Mouse (Mus musculus): Measurements from ENCODE around the gene Slc41a2. TPM values are rescaled to one million over a fixed set of nuclear protein-coding genes. Genes with fewer than 3 reads are reported as not detected.
"Not testable (repeated sequence)": the region's sequence is repeated elsewhere in the genome, so short reads cannot be mapped to it uniquely, and the experiment has no call there.

Gene Slc41a2
- total RNA-seq, 2 experiments from 2014 or later = 0.46 to 1.1 TPM

GRCm38 (mm10) chr10:83368918-83369317 lies 31.2 kb upstream of the Slc41a2 start:
- TF ChIP-seq CTCF (IDR thresholded peaks at IDR 0.05) = no peak
- no peak for DNase-seq
- H3K4me3 ChIP-seq = no peak overlapping the region
- intact Hi-C loops (cut with DNase I) = no loop called here
- no peak overlapping the region for H3K27ac ChIP-seq

- intact Hi-C loops (cut with DNase I) = loop anchor here (5.0 kb wide), 1 partner anchor 169 kb away; the partner anchor contains the start of gene Aldh1l2
- TF ChIP-seq CTCF (IDR thresholded peaks at IDR 0.05) = no peak
- Histone ChIP-seq H3K27ac (no peak overlapping the region), H3K4me3 (no peak overlapping the region)
- no peak for DNase-seq
Measured at GRCm38 (mm10) chr10:83363451-83363850, 25.8 kb upstream of the Slc41a2 start.

GRCm38 (mm10) chr10:83361643-83362382 lies 24.1 kb upstream of the Slc41a2 start:
- H3K27ac ChIP-seq = no peak overlapping the region
- peak; percentile 63 for TF ChIP-seq CTCF (IDR thresholded peaks at IDR 0.05)
- intact Hi-C loops (cut with DNase I) = loop anchor here (5.0 kb wide), 1 partner anchor 170 kb away; the partner anchor contains the start of gene Aldh1l2
- DNase-seq = no peak
- H3K4me3 ChIP-seq = no peak overlapping the region

GRCm38 (mm10) chr10:83360356-83360755 lies 22.7 kb upstream of the Slc41a2 start:
- Histone ChIP-seq H3K27ac (peak overlapping the region; percentile 85), H3K4me3 (peak overlapping the region; percentile 95)
- intact Hi-C loops (cut with DNase I) = loop anchor here (5.0 kb wide), 1 partner anchor 172 kb away; the partner anchor contains the start of gene Aldh1l2
- no peak for DNase-seq
- no peak for TF ChIP-seq CTCF (IDR thresholded peaks at IDR 0.05)

GRCm38 (mm10) chr10:83359956-83360355 lies 22.3 kb upstream of the Slc41a2 start, which contains the start of gene D10Wsu102e:
D10Wsu102e (plus strand) TSS chr10:83360221.
- DNase-seq = peak; percentile 97
- Histone ChIP-seq H3K27ac (peak within 1 kb of the TSS; percentile 85), H3K4me3 (peak within 1 kb of the TSS; percentile 95)
- no peak for TF ChIP-seq CTCF (IDR thresholded peaks at IDR 0.05)
- intact Hi-C loops (cut with DNase I) = loop anchor here (5.0 kb wide), 1 partner anchor 172 kb away; the partner anchor contains the start of gene Aldh1l2

- Histone ChIP-seq H3K27ac (peak overlapping the region; percentile 85), H3K4me3 (peak overlapping the region; percentile 95)
- intact Hi-C loops (cut with DNase I) = no loop called here
- no peak for TF ChIP-seq CTCF (IDR thresholded peaks at IDR 0.05)
- no peak for DNase-seq
Measured at GRCm38 (mm10) chr10:83359451-83359850, 21.8 kb upstream of the Slc41a2 start.

- TF ChIP-seq CTCF (IDR thresholded peaks at IDR 0.05) = no peak
- Histone ChIP-seq H3K4me3 (no peak overlapping the region), H3K27ac (no peak overlapping the region)
- no peak for DNase-seq
- intact Hi-C loops (cut with DNase I) = no loop called here
Measured at GRCm38 (mm10) chr10:83356416-83356815, 18.7 kb upstream of the Slc41a2 start.

- peak overlapping the region; percentile 60 for H3K27ac ChIP-seq
- peak; percentile 46 for TF ChIP-seq CTCF (IDR thresholded peaks at IDR 0.05)
- no peak for DNase-seq
- H3K4me3 ChIP-seq = peak overlapping the region; percentile 5
- intact Hi-C loops (cut with DNase I) = loop anchor here (5.0 kb wide), 1 partner anchor 442 kb away; no protein-coding TSS in a partner anchor
Measured at GRCm38 (mm10) chr10:83354333-83354719, 16.6 kb upstream of the Slc41a2 start.

- H3K27ac ChIP-seq = peak overlapping the region; percentile 60
- peak overlapping the region; percentile 5 for H3K4me3 ChIP-seq
- TF ChIP-seq CTCF (IDR thresholded peaks at IDR 0.05) = no peak
- intact Hi-C loops (cut with DNase I) = loop anchor here (5.0 kb wide), 1 partner anchor 442 kb away; no protein-coding TSS in a partner anchor
- DNase-seq = peak; percentile 33
Measured at GRCm38 (mm10) chr10:83353680-83354332, 16.1 kb upstream of the Slc41a2 start.

GRCm38 (mm10) chr10:83351779-83352178 lies 14.1 kb upstream of the Slc41a2 start:
- not testable (repeated sequence) for H3K27ac ChIP-seq, DNase-seq, H3K4me3 ChIP-seq
- intact Hi-C loops (cut with DNase I) = loop anchor here (5.0 kb wide), 1 partner anchor 439 kb away; no protein-coding TSS in a partner anchor

GRCm38 (mm10) chr10:83350689-83351088 lies 13.0 kb upstream of the Slc41a2 start:
- intact Hi-C loops (cut with DNase I) = loop anchor here (5.0 kb wide), 1 partner anchor 438 kb away; no protein-coding TSS in a partner anchor

GRCm38 (mm10) chr10:83347494-83347893 lies 9.8 kb upstream of the Slc41a2 start:
- no peak for DNase-seq
- Histone ChIP-seq H3K27ac (no peak overlapping the region), H3K4me3 (no peak overlapping the region)
- intact Hi-C loops (cut with DNase I) = no loop called here
- TF ChIP-seq CTCF (IDR thresholded peaks at IDR 0.05) = no peak

More at GRCm38 (mm10) chr10:83350689-83351088, 13.0 kb upstream of the Slc41a2 start:
- no peak for DNase-seq
- Histone ChIP-seq H3K27ac (no peak overlapping the region), H3K4me3 (no peak overlapping the region)
- TF ChIP-seq CTCF (IDR thresholded peaks at IDR 0.05) = no peak

GRCm38 (mm10) chr10:83346359-83346736 lies 8.7 kb upstream of the Slc41a2 start:
- Histone ChIP-seq H3K4me3 (no peak overlapping the region), H3K27ac (no peak overlapping the region)
- intact Hi-C loops (cut with DNase I) = no loop called here
- DNase-seq = no peak
- TF ChIP-seq CTCF (IDR thresholded peaks at IDR 0.05) = no peak

Data from gastrocnemius, adult 2 months (tissue).